In the genomic region with DNA sequence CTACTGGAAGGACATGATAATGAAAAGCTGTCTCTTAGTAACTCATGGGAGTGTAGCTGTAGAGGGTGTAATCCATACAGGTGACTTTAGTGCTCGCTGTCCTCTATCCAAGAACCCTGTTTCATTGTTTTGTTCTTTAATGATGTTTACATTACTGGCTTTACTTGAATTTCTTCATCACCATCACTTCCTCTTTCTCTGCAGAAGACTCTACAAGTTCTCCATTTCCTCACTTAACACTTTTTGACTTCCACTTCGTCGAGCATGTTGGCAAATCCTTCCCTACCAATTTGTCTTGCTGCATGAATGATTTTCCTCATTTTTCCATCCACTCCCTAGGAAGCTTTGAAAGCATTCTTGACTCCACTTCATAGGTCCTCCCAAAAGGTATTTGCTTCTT, we compare ENCODE assay signal across 18 mouse cellular contexts. TPM values are rescaled to one million over a fixed set of nuclear protein-coding genes. Genes with fewer than 3 reads are reported as not detected.
DNase-seq lines count a peak whose midpoint lies in the region; ATAC-seq lines count a peak whose summit lies in the region.
"Had no signal": no experiment of that assay in that cellular context is flagged by ENCODE, and none has a peak within 500 bp of the region (broad histone marks: within the 10 kb centered on the region; RNA-seq: fewer than 3 reads in every experiment).

No protein-coding gene starts in this region.

- DNase-seq in lung, postnatal 25 days (ENCODE audit: low spot score) = peak; percentile 22
- DNase-seq in lung, postnatal 10 days = no peak
- DNase-seq in cerebellum, postnatal 4 days (ENCODE audit: low spot score in 2 of 2) = no peak
- DNase-seq in cerebellum, adult 11-12 months = no peak
- no peak for DNase-seq in yolk sac, embryonic 10.5 days (ENCODE audit: low spot score)
- DNase-seq: adrenal gland, adult 8-10 months; adrenal gland, postnatal 36 days; cerebellum, adult 18-20 months; cerebellum, adult 9-11 months; cerebellum, postnatal 36 days; embryo, embryonic 11 days; gastrocnemius, postnatal 10 days; heart, postnatal 36 days had no signal

- ATAC-seq in hematopoietic stem cell, adult 5-6 weeks (replicated peaks in 1 of 2; ENCODE audit: insufficient read depth in 1 of 2, low FRiP score in 2 of 2, low TSS enrichment in 1 of 2, low read depth in 1 of 2, poor library complexity in 2 of 2, severe bottlenecking in 2 of 2) = peak; percentile 53 to 89; a peak in 3 of 4 replicates
- ATAC-seq in neutrophil, adult 5-6 weeks (ENCODE audit: extremely low read depth, insufficient number of reproducible peaks, low FRiP score, poor library complexity, severe bottlenecking) = peak; percentile 92
- ATAC-seq: forebrain, embryonic 14.5 days; hindbrain, embryonic 16.5 days; inflammation-experienced regulatory T-cells, adult 6 months had no signal

RNA-seq across cellular contexts. Expression of gene 4930523C07Rik, which starts 31.1 kb away (rescaled TPM):
- 23.5 and 34.6 TPM in 2 replicates for total RNA-seq in hematopoietic stem cell, adult 5-6 weeks (2017)
- total RNA-seq in neutrophil, adult 5-6 weeks (2017) = 279 and 337 TPM in 2 replicates
